Mouse (Mus musculus): ENCODE data around the gene BC107364.
"Not testable (repeated sequence)": the region's sequence is repeated elsewhere in the genome, so short reads cannot be mapped to it uniquely, and the experiment has no call there.

Gene BC107364

DNA sequence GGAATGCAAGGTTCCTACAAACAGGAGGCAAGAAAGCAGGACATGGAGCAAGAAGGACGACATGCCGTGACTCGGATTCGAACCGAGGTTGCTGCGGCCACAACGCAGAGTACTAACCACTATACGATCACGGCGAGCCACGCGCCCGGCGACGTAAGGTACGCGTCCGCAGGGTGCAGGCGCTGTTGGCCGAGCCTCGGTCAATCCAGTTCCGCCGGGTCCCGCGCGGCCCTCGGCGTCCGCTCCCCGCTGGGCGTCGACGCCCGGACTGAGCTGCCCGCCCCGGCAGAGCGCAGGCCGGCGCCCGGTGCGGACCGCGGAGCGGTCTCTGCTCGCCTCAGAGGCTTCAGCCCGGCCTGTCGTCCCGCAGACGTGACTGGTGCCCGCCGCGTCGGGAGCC lies 5.9 kb upstream of the BC107364 start:
- not testable (repeated sequence) for DNase-seq (ENCODE audit: low read depth, low spot score)

DNA sequence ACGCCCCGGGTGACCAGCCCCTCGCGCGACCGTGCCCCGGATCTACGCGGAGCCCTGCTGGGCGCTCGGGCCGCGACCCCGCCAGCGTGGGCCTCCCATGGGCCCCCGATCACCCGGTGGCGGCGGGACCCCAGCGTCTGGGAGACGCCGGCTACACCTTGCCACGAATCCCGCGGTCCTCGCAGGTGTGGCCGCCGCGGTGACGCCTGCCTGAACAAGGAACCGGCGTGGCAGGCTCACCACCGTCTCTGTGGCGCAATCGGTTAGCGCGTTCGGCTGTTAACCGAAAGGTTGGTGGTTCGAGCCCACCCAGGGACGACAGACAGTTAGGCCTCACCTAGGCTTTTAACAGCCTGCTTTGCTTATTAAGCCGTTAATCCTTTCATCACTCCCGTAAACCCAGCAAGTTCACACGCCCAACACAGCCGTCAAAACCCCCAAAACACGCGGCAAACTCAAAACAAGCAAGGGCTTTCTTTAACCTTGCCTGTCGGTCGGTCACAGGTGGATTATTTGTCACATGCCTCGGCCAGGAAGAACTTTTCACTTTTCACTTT lies 847 bp downstream of the BC107364 start:
- DNase-seq (ENCODE audit: low read depth, low spot score): not testable (repeated sequence)

DNA sequence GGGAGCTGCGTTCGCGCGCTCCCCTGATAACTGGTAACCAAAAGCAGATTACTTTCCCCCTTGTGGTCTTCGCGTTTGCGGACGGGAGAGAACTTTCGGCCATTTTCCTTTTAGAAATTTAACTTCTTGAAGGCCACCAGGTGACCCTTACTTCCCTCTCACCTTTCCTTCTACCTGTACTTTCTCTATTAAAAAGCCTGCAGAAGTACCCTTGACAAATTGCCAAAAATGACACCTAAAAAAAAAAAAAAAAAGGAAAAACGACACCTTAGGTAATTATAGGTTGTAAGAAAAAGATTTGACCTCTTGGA lies 1.6 kb downstream of the BC107364 start:
- DNase-seq (ENCODE audit: low read depth, low spot score): not testable (repeated sequence)

- DNase-seq (ENCODE audit: low read depth, low spot score): not testable (repeated sequence)
Observed at GRCm38 (mm10) chr3:96449762-96450585, 2.1 kb downstream of the BC107364 start.

DNA sequence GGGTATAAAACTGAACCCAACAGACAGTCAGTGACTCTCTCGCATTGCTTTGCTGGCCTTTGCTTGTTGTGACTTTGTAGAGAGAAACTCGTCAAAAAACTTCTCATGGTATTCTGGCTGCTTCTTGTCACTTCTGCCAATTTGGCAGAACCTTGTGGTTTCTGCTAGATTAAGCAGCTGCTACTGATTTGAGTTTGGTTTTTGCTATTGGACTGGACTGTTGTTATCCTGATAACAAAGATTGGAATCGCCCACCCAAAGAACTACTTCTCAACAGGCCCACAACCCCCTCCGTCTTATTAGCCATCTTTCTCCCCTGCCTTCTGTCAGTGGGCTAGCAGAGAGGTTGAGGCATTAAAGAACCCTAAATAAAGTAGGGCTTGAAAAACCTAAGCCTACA lies 6.7 kb downstream of the BC107364 start:
- DNase-seq (ENCODE audit: low read depth, low spot score): no peak

- peak; percentile 27 for DNase-seq (ENCODE audit: low read depth, low spot score)
Observed at GRCm38 (mm10) chr3:96440578-96440977, 11.5 kb downstream of the BC107364 start.

DNA sequence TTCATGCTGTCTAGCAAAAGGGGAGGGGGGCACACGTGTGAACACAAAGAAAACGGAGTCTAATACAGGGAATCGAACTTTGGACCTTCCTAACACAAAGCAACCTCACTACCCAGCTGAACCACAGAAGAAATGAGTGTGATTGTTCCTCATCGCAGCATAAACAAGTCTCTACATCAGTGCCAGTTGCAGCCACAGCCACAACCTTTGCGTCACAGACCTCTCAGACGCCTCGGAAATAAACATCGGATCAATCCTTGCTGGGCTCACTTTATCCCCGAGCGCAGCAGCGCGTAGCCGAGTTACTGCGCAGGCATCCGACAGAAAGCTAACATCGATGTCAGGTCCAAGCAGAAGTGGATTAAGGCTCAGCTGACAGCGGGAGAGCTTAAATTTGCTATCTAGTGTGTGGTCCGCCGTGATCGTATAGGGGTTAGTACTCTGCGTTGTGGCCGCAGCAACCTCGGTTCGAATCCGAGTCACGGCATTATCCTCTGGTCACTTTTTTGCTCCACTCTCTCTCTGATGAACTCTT lies 16.5 kb downstream of the BC107364 start:
- no peak for DNase-seq (ENCODE audit: low read depth, low spot score)

- no peak for DNase-seq (ENCODE audit: low read depth, low spot score)
Observed at GRCm38 (mm10) chr3:96432207-96432606, 19.9 kb downstream of the BC107364 start.

- no peak for DNase-seq (ENCODE audit: low read depth, low spot score)
Observed at GRCm38 (mm10) chr3:96429819-96430132, 22.3 kb downstream of the BC107364 start.

DNA sequence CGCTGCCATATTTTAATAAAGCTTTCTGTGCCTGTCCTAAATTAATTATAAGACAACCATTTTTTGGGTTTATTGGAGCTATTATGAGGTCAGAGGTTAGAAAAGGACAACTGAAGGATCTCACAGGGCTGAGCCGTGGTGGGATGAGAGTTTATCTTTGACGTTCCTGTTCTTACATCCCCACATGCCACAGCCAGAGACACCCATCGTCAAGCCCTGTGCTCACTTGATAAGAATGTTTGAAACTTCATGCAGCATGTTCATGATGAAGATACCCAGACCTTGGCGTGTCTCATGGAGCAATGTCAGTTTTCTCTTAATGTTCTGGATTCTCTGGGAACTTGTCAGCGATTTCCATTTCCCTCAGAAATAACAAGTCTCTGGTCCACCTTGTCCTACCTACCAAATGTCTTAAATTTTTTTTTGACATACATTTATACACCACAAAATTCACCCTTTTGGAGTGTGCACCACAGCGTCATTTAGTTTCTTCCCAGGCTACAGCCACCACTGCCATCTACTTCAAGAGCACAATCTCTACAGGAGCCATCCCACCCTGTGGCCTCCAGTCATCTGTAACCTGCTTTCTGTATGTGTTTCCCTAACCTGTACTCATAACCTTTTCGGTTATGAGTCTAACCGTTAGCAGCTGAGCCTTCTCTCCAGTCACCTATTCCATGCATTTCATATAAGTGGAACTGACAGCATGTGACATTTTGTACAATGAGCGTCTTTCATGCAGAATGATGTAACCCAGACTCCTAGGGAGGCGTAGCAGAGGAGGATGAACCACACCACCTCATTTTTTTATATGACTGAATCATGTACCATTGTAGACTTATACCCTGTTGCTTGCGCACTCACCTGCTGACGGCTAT lies 22.9 kb downstream of the BC107364 start:
- DNase-seq (ENCODE audit: low read depth, low spot score): no peak

DNA sequence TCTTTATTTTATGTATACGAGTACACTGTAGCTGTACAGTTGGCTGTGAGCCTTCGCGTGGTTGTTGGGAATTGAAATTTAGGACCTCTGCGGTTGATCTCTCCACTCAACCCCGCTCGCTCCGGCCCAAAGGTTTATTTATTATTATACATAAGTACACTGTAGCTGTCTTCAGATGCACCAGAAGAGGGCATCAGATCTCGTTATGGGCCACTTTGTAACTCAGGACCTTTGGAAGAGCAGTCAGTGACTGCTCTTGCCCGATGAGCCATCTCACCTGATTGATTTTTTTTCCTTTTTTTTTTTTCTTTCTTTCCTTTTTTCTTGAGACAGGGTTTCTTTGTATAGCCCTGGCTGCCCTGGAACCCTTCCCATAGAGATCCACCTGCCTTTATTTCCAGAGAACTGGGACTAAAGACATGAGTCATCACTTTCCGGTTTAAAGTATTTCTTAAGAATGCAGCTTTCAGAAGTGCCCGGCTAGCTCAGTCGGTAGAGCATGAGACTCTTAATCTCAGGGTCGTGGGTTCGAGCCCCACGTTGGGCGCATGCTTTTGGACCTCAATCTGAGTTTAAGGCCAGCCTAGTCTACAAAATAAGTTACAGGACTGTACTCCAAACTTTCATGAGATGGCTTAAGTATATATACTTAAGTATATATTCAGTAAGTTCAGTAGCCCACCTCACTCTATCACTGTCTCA lies 24.2 kb downstream of the BC107364 start:
- no peak for DNase-seq (ENCODE audit: low read depth, low spot score)

DNA sequence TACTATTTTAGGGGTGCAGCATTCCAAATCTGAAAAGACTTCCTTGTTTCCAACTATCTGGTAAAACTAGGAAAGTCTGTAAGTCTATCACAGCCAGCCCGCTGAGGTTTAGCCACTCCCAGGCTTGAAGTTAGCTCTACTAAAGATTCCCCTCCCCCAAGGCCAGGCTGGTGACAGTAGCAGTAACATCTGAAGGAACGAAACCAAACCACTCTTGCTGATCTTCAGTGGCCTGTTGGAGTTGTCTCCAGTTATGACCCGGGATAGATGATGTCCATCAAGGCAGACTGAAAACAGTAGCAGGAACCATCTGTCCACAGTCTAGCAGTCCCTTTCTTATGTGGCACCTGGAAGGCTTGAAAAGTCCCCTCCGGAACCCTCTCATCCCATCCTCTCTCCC lies 24.8 kb downstream of the BC107364 start:
- DNase-seq (ENCODE audit: low read depth, low spot score): no peak

DNA sequence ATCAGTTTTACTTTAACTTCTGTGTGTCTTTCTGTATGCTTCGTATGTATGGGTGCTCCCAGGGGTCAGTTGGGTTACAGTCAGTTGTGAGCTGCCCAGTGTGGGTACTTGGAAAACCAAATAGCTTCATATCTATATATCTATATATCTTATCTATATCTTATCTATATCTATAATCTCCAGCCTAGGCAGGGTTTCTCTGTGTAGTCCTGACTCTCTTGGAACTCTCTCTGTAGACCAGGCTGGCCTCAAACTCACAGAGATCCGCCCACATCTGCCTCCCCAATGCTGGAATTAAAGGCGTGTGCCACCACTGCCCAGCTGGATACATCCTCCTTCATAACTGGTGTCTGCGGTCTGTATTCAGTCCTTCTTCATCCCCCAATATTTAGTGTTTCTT lies 25.8 kb downstream of the BC107364 start:
- no peak for DNase-seq (ENCODE audit: low read depth, low spot score)

DNA sequence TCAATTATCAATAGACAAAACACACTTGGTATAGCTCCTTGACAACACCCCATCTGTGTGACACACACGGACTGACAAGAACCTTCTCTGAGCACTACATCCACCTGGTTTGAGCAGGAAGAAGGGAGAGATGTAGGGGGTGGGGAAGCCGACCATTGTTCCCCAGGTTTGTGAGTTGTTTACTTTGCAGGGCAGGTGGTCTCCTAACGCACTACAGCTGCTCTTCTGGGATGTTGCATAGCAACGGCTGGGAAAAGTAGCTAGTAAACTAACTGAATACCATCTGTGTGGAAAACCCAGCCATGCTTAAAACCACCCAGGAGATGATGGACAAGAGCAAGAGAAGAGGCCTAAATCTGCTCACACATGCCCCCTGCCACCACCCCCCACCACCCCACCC lies 27.7 kb downstream of the BC107364 start:
- DNase-seq (ENCODE audit: low read depth, low spot score): not testable (repeated sequence)

DNA sequence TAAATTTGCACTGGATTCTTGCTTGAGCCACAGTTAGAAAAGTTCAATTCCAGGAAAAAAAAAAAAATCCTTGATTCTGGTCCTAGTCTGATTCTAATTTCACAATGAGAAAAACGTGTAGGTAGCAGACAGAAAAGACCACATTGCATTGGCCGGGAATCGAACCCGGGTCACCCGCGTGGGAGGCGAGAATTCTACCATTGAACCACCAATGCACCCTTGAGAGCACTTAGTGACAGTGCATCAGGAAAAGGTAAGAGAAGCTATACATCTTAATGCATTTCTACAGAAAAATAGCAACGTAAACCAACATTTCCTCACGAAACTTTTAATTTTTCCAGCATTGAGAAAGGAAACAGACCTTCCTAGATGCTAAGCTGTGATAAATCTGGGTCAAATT lies 28.2 kb downstream of the BC107364 start:
- no peak for DNase-seq (ENCODE audit: low read depth, low spot score)

GRCm38 (mm10) chr3:96420796-96421195 lies 31.3 kb downstream of the BC107364 start:
- no peak for DNase-seq (ENCODE audit: low read depth, low spot score)

- DNase-seq (ENCODE audit: low read depth, low spot score): not testable (repeated sequence)
Observed at GRCm38 (mm10) chr3:96418902-96419301, 33.2 kb downstream of the BC107364 start.

DNA sequence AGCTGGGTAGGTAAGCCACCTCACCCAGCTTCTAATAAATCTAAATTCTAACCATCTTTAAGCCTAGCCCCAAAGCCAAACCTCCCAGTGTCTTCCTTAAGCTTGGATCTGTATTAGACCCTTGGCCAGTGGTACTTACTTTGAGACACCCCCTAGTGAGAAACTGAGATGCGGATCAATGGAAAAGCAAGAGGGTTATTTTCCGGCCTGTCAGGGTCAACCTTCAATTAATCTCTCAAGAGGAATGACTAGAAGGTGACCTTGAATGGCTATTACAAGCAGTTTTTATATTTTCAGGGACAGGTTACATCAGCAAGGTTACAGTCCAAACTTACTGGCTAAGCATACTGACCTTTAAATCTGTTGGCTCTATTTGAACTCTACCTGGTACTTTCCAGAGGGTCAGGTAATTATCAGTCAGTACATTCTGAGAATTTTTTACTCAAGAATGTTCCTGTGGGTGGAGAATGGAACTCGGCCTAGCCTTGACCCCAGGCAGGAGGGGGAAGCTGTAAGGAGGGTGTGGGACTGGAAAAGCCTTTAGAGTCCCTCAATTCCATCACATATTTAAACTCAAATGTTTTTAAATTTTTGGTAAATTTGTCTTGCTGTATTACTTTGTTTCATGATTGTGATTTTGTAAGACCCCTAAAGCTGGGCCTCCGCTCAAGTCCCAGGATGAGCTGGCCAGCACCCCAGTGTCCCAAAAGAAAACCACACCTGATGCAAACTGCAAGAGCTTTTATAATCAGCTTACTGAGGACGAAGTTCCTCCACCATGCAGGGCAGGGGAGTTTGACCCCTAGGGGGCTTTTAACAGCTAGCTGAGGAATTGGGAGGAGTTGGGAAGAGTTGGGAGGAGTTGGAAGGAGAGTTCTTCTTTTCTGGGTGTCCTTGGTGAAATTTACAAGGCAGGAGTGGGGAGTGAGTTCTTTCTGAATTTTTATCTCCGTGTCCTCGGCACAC lies 34.0 kb downstream of the BC107364 start:
- DNase-seq (ENCODE audit: low read depth, low spot score): no peak

DNA sequence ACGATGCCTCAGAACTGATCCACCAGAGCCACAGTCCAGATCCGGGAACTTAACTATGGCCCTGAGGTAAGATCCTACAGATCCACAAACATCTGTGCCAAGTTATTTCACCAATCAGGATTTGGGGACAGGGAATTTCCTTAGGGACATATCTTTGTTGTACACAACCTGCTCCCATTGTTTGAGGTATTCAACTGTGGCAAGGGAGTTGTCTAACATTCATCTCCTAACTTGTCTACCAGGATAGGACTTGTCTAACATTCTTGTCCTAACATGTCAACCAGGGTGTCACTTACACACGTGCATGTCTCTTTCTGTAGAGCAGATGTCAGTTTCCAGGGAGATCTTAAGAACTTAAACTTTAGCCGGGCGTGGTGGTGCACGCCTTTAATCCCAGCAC lies 35.5 kb downstream of the BC107364 start:
- no peak for DNase-seq (ENCODE audit: low read depth, low spot score)

GRCm38 (mm10) chr3:96416056-96416455 lies 36.0 kb downstream of the BC107364 start:
- DNase-seq (ENCODE audit: low read depth, low spot score): no peak

DNA sequence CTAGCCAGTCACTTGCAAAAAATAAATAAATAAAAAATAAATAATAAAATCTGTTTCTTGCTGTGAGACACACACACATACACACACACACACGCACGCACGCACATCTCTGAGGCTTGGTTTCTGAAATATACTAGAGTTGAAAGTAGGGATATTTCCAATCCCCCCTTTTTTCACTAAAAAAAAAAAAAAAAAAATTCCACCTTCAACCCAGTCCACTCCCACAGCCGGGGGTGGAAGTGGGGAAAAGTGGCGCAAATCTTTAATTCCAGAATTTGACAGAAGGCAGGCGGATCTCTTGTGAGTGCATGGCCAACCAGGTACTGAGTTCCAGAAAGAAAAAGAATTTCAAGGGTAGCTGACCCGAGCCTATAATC lies 37.2 kb downstream of the BC107364 start:
- no peak for DNase-seq (ENCODE audit: low read depth, low spot score)
